Mouse (Mus musculus) CD8-positive naive resting alpha-beta T cell, adult 2 months (primary cell): Measurements from ENCODE around the gene Spg11.
"Not testable (repeated sequence)": the region's sequence is repeated elsewhere in the genome, so short reads cannot be mapped to it uniquely, and the experiment has no call there.

Experiments
- DNase-seq, 2 experiments: peaks; one replicate each; pipeline ENCODE4 v3.0.0; 2022; ENCODE audit warnings: low read depth in 2 of 2, low spot score in 2 of 2

Spg11 gene

DNA sequence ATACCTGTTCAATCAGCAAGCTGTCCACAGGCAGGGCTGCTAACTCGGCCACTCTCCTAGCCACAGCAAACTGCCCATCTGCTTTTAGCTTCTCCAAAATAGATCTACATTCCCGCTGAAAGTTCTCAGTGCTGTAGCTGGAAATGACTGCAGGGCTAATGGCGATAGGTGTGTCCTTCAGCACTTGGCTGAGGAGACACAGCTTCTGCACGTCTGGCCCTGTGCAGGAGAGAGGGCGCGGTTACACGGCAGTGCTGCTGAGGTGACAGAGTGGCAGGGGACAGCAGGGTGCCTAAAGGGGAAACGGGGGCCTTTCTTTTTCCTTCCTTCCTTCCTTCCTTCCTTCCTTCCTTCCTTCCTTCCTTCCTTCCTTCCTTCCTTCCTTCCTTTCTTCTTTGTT is 51.9 kb downstream of the Spg11 start:
- DNase-seq: no peak

DNA sequence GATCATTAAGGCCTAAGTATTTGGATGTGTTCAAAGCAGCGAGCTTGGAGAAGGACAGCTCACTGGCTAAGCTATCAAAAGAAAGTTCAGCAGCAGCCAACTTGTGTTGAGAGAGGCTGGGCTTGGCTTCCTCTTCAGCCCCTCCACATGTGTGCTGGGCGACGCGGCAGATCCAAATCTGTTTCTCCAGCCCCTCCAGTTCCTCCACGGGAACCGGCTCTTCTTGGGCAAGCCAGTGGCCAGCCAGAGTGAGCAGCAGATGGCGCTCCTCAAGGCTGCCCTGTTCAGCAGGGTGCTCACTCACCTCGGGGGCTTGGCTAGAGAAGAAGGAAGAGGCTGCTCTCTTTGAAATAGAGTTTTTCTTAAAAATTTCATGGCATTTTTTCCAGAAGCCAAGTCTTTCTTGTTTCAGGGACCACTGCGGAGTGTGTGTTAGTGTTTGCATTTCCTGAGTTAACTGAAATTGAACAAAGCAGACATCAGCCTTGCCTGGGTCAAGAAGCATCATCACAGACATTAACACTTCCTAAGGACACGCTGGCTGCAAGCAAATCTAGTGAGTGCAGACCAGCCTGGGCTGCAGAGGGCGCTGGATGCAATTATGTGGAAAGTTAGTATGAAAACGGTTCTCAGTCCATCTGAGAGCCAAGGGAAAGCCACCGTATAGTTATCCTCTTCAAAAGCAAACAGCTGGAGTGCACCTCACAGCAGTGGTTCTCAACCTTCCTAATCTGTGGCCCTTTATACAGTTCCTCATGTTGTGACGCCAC is 52.8 kb downstream of the Spg11 start:
- DNase-seq: no peak

DNA sequence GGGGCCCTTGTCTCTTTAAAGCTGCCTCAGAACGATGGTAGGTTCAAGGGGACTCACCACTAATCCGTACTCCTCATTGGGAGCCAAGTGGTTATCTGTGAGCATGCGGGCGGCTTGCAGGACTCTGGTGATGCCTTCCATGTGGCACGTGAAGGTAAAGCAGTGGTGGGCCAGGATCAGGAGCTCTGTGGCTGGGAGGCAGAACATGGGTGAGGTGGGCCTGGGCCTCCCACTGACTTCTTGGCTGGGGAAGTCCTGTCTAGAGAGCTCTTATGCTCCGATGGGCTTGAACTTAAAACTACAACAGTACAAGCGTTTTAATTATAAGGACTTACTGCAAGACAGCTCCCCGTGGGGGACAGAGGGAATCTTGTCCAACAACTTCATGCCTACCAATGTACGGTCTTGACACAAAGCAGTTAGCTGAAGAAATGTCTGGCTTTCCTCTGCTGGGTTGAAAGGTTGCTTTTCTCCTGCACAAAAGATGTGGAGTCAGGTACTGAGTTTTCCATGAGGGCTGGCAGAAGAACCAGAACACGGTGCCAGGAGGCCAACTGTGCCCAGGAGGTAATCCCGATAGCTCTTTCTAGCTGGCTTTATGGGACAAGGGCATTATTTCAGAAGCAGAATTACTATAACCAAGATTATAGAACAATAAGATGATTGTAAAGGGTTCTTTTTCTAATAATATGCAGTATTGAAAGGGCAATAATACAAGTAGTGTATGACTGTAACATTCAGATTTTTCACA is 58.6 kb downstream of the Spg11 start:
- DNase-seq: no peak

DNA sequence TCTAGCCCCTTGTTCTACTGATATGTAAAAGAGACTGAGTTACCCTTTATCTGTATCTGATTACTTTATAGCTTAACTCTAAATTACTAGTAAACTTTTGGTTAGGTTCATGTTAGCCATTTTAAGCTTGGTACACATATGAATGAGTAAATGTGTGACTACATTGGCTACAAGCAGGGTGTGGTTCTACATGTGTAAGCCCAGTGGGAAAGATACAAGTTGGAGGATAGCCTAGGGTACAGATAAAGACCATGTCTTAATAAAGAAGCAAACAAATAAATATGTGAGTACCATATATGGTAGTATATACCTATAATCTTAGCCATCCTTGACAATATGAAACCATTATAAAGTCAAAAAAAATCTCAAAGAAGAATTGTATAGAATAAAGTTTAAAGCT is 74.3 kb downstream of the Spg11 start:
- DNase-seq: no peak

DNA sequence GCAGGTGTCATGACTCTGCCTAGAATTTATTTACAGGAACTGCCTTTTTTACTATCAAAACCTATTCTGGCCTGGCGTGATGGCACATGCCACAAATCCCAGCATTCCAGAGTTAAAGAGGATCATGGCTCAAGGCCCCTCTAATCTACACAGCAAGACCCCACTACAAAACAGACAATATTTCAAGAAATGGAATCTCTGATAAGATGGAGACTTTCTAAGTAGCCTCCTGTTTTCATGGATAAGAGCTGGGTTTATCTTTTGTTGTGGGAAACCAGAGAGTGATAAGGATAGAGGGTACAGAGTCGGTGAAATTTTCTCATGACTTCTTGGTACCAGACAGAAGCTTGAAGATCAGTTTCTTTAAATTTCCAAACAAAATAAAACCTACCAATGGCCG is 82.1 kb downstream of the Spg11 start:
- no peak for DNase-seq

DNA sequence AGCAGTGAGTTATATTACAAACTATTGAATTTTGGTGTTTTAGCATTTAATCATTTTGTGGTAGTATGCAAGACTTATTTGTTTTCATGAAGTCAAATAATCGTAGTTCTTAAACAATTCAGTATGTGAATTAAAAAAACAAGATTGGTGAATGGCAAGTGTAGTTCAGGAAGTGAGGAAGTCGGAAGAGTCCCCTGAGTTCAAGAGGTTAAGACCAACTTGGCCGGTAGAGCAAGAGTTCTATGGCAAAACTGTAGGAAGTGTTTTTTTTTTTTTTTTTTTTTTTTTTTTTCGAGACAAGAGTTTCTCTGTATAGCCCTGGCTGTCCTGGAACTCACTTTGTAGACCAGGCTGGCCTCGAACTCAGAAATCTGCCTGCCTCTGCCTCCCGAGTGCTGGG is 86.2 kb downstream of the Spg11 start:
- DNase-seq: no peak

DNA sequence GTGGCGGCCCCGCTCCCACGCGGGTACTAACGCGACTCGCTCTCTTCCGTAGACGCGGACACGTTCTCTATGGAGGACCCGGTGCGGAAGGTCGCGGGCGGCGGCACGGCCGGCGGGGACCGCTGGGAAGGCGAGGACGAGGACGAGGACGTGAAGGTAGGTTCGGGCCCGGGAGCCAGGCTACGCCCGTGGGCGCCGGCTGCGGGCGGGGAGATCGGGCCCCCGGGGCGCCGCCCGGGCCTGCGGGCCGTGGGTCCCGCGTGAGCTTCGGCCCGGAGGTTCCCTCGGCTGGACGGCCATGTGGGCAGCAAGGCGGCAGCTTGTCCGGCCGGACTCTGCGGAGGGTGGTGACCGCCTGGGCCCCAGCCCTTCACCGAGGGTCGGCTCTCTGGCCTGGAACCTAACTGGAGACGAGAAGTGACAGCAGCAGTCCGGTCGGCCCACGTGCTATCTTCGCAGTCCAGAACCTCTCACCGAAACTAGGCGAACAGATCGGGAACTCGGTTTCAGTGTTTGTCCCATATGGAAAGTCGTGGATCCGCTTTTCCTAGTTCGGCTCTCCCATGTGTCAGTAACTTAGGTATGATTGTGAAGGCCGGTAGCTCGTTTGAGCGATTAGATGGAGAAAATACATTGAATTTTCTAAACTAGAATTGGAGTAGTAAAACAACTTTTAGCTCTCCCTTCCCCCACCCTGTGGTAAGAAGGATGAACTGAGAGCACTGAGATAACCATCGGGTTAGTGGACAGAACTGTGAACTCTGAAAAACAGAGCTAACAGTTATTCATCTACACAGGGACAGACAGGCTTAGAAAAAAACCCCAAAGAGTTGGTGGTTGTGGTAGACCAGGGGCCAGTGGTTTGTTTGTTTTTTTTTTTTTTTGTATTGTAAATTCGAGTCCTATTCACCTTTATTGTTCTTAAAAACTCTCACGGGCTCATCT is 89.2 kb downstream of the Spg11 start:
- DNase-seq: peak in 1 of 2 experiments; percentile 5

DNA sequence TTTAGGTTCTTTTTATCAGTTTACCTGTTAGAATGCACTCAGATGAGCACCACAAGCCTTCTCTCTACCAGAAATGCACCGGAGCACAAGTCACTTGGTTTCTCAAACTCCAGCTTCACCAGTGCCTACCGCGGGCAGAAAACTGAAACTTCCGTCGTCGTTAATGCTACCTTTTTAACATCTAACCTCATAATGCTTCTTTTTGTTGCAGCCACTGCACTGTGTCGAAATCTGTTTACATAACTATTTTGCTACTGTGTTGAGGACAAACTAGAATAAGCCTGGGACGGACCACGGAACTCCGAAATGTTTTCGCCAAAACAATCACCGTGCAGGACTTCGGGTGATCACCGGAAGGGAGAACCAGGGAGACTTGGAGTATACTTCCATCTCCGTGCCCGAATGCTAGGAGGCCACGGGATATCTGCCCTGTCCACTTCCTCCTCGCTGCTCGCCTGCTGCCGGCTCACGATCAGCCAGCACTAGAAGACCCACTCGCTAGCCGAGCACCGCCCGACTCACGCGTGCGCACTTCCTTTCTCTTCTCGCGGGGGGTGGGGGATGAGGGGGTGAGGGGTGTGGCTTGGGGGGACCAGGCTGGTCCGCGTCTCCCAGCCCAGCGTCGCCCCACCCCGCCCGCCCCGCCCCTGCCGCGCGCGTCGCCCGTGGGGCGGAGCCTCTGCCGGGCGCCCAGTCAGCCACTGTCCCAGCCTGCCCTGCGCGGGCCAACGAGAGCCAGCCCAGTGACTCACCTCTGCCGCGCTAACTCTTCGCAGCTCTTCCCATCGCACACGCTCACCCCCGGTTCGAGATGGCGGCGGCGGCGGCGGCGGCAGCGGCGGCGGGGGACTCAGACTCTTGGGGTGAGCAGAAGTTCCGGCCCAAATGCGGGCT is 90.1 kb downstream of the Spg11 start, which contains the start of gene Eif3j1:
TSS of gene Eif3j1 (plus strand) at position 685 of the 894 bp plus-strand sequence.
- peak; percentile 80 to 81 for DNase-seq

DNA sequence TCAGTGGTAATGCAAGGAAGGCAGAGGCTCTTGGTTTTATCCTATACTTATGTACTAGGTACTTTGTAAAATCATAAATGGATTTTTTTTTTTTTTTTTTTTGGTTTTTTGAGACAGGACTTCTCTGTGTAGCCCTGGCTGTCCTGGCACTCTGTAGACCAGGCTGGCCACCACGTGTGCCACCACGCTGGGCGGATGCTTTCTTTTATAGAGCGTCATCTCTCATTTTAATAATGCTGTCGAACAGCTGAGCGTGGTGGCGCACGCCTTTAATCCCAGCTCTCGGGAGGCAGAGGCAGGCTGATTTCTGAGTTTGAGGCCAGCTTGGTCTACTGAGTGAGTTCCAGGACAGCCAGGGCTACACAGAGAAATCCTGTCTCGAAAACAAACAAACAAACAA is 91.1 kb downstream of the Spg11 start:
- DNase-seq: not testable (repeated sequence)

DNA sequence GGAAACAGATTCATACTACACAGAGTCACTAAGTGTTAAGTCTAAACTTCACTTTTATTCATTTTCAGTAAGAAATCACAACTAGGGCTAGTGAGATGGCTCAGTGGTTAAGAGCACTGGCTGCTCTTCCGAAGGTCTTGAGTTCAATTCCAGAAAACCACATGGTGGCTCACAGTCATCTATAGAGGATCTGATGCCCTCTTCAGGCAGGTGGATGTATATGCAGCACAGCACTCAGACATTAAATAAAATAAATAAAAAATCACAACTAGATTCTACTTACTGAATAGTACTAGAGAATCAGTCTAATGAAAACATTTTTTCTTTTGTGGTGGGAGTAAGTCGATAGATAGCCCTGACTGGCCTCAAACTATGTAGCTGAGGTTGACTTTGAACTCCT is 95.9 kb downstream of the Spg11 start:
- peak in 1 of 2 experiments; percentile 12 for DNase-seq

DNA sequence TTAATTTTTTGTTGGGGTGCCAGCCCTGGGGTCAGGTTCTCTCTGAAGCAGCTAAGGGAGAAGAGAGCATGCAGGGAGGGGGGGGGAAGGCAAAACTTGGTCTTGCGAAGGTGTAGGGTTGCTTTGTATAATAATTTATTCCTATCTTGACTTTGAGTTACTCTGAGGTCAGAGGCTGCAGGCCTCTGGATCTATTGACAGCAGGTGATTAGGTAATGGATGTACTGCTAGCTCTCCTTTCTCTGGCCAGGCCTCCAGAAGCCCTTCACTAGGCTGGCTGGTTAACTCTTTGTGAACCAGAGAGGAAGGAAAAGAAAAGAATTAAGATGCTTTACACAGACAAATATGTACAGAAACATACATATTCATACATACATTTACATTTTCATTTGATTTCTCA is 99.5 kb downstream of the Spg11 start:
- DNase-seq: no peak

DNA sequence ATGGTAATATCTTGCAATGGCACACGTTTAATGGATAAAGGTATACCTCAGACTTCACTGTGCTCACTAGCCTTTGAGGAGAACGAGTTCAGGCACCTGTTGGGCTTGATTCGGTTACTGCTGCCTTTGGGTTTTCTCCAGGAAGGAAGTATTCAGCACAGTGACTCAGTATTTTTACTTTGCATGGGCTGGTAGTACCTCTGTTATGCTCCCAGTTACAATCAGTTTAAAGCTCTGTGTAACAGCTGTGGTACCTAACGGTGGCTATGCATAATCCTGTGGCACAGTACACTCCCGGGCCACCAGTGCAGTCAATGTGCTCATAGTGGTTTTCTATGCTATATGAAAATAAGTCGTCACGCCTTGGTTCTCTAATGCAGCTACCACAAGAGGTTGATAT is 106.7 kb downstream of the Spg11 start:
- no peak for DNase-seq

DNA sequence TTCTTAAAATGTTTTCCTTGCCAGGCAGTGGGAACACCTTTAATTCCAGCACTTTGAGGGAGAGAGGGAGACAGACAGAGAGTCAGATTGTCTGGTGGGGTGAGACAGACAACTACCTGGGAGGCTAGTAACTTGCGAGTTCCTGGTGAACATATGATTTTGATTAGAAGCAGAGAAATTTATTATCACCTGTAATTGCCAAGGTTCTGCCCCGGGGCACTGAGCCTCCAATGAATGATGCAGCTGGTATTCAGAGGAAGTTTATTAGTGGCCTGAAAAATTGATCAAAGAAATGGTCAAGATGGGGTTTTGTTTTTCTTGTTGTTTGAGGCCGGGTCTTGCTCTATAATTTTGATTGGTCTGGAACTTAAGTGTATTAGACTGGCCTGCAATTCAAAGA is 109.4 kb downstream of the Spg11 start:
- DNase-seq: no peak
